Mouse (Mus musculus) limb, embryonic 11.5 days (tissue): ENCODE measurements around the gene Hyal5. TPM values are rescaled to one million over a fixed set of nuclear protein-coding genes. Genes with fewer than 3 reads are reported as not detected.
A peak's percentile ranks its signal among the peaks of the same experiment; 100 is the strongest.

Source experiments
- ATAC-seq: fragments of 200-750 bp; cut with Nextera tagmentation; 2 replicates; pipeline ENCODE4 v1.8.0; 2017; ENCODE audit warnings: low read depth; ENCODE audit not compliant: insufficient number of reproducible peaks, low FRiP score, low TSS enrichment
- DNase-seq: peaks from one replicate; pipeline ENCODE4 v3.0.0-alpha.2; 2015; ENCODE audit warnings: low spot score
- H3K27ac ChIP-seq: fragments of 300-500 bp; sonication (generic); replicated peaks from 2 replicates; pipeline ENCODE4 v1.5.1; 2014; ENCODE audit warnings: low read depth, mild to moderate bottlenecking, low read length
- H3K27me3 ChIP-seq: fragments of 300-500 bp; sonication (generic); 2 replicates; pipeline ENCODE4 v1.6.1; 2014; ENCODE audit warnings: mild to moderate bottlenecking, low read length, mixed read lengths; ENCODE audit not compliant: control insufficient read depth, insufficient read depth
- H3K36me3 ChIP-seq: fragments of 300-500 bp; sonication (generic); 2 replicates; pipeline ENCODE4 v1.6.1; 2014; ENCODE audit warnings: mild to moderate bottlenecking, low read length, moderate library complexity, mixed read lengths; ENCODE audit not compliant: control insufficient read depth, insufficient read depth
- H3K4me1 ChIP-seq: fragments of 300-500 bp; sonication (generic); 2 replicates; pipeline ENCODE4 v1.6.1; 2014; ENCODE audit warnings: low read length, mixed read lengths; ENCODE audit not compliant: control insufficient read depth, insufficient read depth
- H3K4me2 ChIP-seq: fragments of 300-500 bp; sonication (generic); 2 replicates; pipeline ENCODE4 v1.6.1; 2014; ENCODE audit warnings: low read depth, mild to moderate bottlenecking, moderate library complexity; ENCODE audit not compliant: severe bottlenecking
- H3K4me3 ChIP-seq: fragments of 300-500 bp; sonication (generic); 2 replicates; pipeline ENCODE4 v1.5.1; 2014; ENCODE audit warnings: low read depth, low read length
- H3K9ac ChIP-seq: fragments of 300-500 bp; sonication (generic); 2 replicates; pipeline ENCODE4 v1.6.1; 2014; ENCODE audit warnings: mild to moderate bottlenecking, low read length
- H3K9me3 ChIP-seq: fragments of 300-500 bp; sonication (generic); 2 replicates; pipeline ENCODE4 v1.6.1; 2016; ENCODE audit warnings: low read length; ENCODE audit not compliant: control insufficient read depth
- WGBS: fragments of 180-500 bp; shearing (Covaris S2); extraction: QIAGEN DNeasy Blood & Tissue Kit; methylation state at CpG from one replicate; pipeline ENCODE4 v1.1.7; 2014; 5-methylcytosine and 5-hydroxymethylcytosine counted together
- polyA plus RNA-seq: library from polyadenylated mRNA; unstranded; fragments of >200 nt; fragmentation: Nextera tagmentation; extraction: Ambion mirVana; gene quantifications from 2 replicates; pipeline ENCODE4 v1.2.1, GENCODE M21; 2014

Hyal5 gene
- not detected in 2 replicates for polyA plus RNA-seq

DNA sequence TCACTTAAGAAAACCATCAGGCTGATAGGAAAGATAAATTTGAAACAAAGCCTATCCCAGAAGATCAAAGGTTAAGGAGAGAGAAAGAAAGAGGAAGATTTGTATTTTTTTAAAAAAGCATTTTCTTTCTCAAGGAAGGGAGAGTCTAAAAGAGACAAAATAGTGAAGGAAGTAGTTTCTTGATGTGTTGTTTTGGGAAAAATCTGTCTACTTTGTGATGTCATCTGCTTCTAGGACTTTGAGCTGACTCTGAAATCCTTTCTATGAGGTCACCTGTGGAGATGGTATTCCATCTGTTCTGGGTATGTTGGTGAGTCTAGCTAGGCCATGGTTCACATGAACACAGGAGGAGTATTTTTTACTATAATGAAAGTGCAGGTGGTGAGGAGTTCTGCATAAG is at the start of gene Hyal5:
Gene Hyal5, plus strand, starts transcription at position 301 of the 400 bp plus-strand sequence.
- Histone ChIP-seq H3K4me3 (no peak within 1 kb of the TSS), H3K27me3 (no peaks in the 10 kb centered on the region), H3K36me3 (no peaks in the 10 kb centered on the region), H3K4me2 (no peak within 1 kb of the TSS), H3K9me3 (no peaks in the 10 kb centered on the region), H3K27ac (no peak within 1 kb of the TSS), H3K4me1 (no peaks in the 10 kb centered on the region), H3K9ac (no peak within 1 kb of the TSS)
- ATAC-seq (no peak), DNase-seq (no peak)

DNA sequence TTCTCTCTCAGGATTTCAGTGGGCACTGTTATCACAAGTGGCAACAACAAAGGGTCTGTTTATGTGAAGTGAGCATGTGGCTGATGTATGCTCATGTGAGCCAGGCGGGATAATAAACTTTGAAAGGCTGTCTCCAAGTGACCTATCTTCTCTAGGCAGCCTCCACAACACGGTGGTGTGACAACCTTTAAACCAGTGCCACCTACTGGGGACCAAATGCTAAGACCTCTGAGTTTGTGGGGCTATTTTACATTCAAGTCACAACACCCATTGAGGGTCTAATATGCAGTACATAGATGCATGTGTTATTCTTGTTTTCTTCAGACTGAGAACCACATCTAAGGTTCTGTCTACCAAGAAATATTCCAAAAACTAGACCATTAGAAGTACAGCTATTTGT is 35.7 kb upstream of the Hyal5 start:
- H3K9me3 ChIP-seq, result no peaks in the 10 kb centered on the region
- H3K9ac ChIP-seq, result no peak overlapping the region
- DNase-seq, result no peak
- H3K4me2 ChIP-seq, result no peak overlapping the region
- no peak overlapping the region for H3K27ac ChIP-seq
- H3K4me3 ChIP-seq, result no peak overlapping the region
- 47% methylated on average over 2 of the region's 2 CpGs for WGBS
- no peaks in the 10 kb centered on the region for H3K36me3 ChIP-seq
- H3K27me3 ChIP-seq, result no peaks in the 10 kb centered on the region
- no peaks in the 10 kb centered on the region for H3K4me1 ChIP-seq
- ATAC-seq, result no peak

DNA sequence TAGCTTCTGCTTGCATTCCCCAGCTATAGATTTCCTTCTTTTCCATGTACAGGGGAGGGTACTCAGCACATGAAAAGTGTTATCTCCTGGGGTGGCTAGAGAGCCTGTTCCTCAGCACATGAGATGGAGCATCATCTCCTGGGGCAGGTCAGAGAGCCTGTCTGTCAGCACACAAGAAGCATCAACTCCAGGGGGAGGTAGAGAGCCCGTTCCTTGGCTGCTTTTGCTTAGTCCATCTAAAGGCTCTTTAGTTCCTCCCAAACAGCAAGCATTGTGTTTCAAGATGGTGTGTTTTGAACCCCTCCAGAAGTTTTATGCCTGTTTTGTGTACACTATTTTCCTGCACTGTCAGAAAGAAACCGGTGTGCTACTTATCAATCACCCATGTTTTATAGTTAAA is 2.5 kb downstream of the Hyal5 start:
- Histone ChIP-seq H3K27ac (no peak overlapping the region), H3K4me3 (no peak overlapping the region), H3K27me3 (no peaks in the 10 kb centered on the region), H3K36me3 (no peaks in the 10 kb centered on the region), H3K4me2 (no peak overlapping the region), H3K9ac (no peak overlapping the region), H3K9me3 (no peaks in the 10 kb centered on the region), H3K4me1 (no peaks in the 10 kb centered on the region)
- ATAC-seq (no peak), DNase-seq (no peak)
- WGBS, result 41% methylated on average over 2 of the region's 2 CpGs

DNA sequence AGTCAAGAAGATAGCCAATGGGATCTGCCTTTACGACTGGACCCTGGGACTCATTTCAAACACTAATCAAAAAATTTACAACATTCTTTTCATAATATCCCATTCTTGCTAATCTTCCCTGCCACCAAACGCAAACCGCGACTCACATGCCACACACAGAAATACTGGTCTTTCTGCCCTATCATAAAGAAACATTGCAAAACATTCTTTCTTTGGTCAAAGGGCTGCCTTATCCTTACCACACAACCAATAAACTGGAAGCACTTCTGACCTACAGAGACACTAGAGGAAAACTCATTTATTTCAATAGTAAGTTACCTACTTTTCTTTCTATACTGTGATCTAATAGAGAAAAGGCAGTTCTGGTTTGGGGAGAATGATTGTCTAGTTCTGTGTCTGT is 5.9 kb downstream of the Hyal5 start:
- Histone ChIP-seq H3K36me3 (no peaks in the 10 kb centered on the region), H3K4me2 (no peak overlapping the region), H3K9me3 (no peaks in the 10 kb centered on the region), H3K9ac (no peak overlapping the region), H3K27me3 (no peaks in the 10 kb centered on the region), H3K4me1 (no peaks in the 10 kb centered on the region), H3K27ac (no peak overlapping the region), H3K4me3 (no peak overlapping the region)
- no peak for DNase-seq
- no peak for ATAC-seq
- WGBS, result 92% methylated on average over 4 of the region's 4 CpGs

DNA sequence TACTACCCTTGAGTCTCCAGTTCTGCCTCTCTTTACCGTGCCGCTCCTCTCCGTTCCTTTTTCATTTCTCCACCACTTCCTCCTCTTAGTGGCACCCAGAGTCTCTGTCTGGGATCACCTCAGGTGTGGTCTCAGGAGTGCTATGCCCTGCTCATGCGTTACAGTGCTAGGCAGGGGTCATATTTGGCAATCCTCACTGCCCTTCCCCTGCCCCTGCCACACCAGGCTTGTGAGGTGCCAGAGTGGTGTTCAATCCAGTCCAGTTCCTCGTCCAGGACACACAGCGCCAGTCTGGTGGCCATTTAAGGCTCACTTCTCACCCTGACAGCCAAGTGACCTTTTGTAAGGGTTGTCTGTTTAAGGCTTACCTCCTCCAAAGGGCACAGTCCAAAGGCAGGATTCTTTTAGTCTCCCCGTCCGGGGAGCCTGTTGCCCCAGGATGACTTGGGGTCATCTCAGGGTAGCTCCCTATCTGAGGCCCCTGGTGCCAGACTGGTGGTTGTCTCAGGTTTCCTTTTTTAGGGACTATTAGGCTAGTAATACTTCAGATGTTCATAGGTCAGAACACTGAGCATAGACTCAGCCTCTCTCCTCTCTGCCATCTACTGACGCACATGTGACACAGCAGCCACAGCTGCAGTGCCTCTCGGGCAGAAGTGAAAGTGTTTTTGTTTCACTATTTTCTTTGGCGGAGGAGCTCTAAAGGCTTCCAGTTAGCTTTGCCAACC is 36.5 kb downstream of the Hyal5 start:
- Histone ChIP-seq H3K9ac (no peak overlapping the region), H3K4me2 (no peak overlapping the region), H3K9me3 (no peaks in the 10 kb centered on the region), H3K36me3 (no peaks in the 10 kb centered on the region), H3K27me3 (no peaks in the 10 kb centered on the region), H3K4me1 (no peaks in the 10 kb centered on the region), H3K27ac (no peak overlapping the region), H3K4me3 (no peak overlapping the region)
- ATAC-seq (no peak), DNase-seq (peak; percentile 28)
- WGBS, result 72% methylated on average over 11 of the region's 11 CpGs

DNA sequence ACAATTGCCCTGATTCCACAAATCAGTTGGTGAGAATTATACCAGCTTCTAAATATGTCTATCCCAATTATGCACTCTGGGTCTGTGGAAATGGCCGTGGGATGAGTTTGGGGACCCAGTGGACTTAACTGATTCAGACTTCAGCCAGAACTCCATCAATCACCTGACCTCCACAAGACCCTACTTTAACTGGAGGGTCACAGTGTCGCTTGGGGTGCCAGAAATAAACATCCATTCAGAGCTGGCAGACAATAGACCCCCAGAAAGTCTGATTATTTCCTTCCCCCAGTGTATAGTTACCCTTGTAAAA is 37.0 kb downstream of the Hyal5 start:
- no peak overlapping the region for H3K4me3 ChIP-seq
- no peak overlapping the region for H3K27ac ChIP-seq
- H3K27me3 ChIP-seq, result no peaks in the 10 kb centered on the region
- no peaks in the 10 kb centered on the region for H3K36me3 ChIP-seq
- ATAC-seq (no peak), DNase-seq (no peak)
- H3K9ac ChIP-seq, result no peak overlapping the region
- H3K4me1 ChIP-seq, result no peaks in the 10 kb centered on the region
- no peak overlapping the region for H3K4me2 ChIP-seq
- 48% methylated on average over 2 of the region's 2 CpGs for WGBS
- no peaks in the 10 kb centered on the region for H3K9me3 ChIP-seq

DNA sequence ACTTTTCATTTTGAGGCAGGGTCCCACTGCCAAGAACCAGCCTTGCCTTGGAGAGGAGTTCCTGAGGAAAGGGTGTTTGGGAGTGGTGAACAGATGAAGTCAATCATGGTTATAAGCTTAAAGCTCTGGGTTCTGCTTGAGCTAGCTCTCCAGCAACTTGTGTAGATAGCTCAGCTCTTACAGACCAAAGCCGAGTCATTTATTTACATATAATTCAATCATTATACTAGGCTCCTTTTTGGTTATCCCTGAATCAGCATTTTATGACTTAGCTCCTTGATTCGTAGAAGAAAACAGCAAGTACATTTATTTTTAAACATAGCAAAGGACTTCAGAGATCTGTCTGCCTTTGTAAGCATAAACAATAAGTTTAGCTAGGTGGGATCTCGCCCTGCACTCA is 47.3 kb downstream of the Hyal5 start:
- Histone ChIP-seq H3K4me2 (no peak overlapping the region), H3K9ac (no peak overlapping the region), H3K4me3 (no peak overlapping the region), H3K9me3 (no peaks in the 10 kb centered on the region), H3K27ac (no peak overlapping the region), H3K4me1 (no peaks in the 10 kb centered on the region), H3K36me3 (no peaks in the 10 kb centered on the region), H3K27me3 (no peaks in the 10 kb centered on the region)
- no peak for DNase-seq
- no peak for ATAC-seq
- WGBS, result 86% methylated on average over 3 of the region's 3 CpGs

DNA sequence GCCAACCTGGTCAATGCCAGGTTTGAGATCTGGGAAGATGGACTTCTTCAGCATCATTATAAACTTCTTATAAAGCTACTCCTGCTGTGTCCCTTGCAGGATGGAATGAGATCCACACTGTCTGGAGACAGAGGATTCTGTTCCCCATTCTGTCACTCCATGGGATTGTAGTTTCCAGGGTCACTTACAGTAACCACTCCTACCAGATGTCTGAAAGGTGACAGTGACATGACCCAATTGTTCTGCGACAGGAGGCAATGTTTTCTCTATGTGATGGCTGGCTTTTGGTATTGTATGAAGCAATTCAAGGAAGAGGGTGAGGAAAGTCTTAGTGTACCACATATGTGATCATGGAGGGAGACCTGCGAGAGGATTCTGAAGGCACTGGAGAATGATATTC is 50.0 kb downstream of the Hyal5 start:
- ATAC-seq (no peak), DNase-seq (no peak)
- H3K9ac ChIP-seq, result no peak overlapping the region
- H3K27ac ChIP-seq, result no peak overlapping the region
- no peaks in the 10 kb centered on the region for H3K9me3 ChIP-seq
- H3K27me3 ChIP-seq, result no peaks in the 10 kb centered on the region
- H3K4me1 ChIP-seq, result no peaks in the 10 kb centered on the region
- no peak overlapping the region for H3K4me3 ChIP-seq
- 91% methylated on average over 2 of the region's 2 CpGs for WGBS
- no peak overlapping the region for H3K4me2 ChIP-seq
- H3K36me3 ChIP-seq, result no peaks in the 10 kb centered on the region
